ENCODE assay signal across 8 mouse cellular contexts in the genomic region with DNA sequence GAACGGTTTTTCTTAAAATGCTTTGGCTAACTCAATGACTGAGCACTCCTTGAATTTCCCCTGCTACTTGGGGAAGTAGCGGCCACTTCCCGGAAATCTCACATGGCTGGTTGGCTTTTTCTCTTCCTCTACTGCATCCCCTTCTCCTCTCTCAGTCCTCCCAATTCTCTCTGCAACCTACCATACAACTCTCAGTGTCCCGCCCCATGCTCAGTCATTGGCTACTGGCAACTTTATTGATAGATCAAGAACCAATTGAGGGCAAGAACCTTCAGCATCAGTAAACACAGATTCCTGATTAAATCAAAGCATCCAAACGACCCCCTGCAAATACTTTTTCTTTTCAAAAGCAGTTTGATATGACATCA. TPM values are rescaled to one million over a fixed set of nuclear protein-coding genes. Genes with fewer than 3 reads are reported as not detected.
DNase-seq lines count a peak whose midpoint lies in the region; ATAC-seq lines count a peak whose summit lies in the region.

No protein-coding gene starts in this region.

- no peaks in the 10 kb centered on the region for H3K27me3 ChIP-seq in embryonic facial prominence, embryonic 13.5 days
- no peaks in the 10 kb centered on the region for H3K27me3 ChIP-seq in intestine, embryonic 14.5 days (replicated peaks; ENCODE audit: control insufficient read depth, insufficient read depth, low read length)
- H3K27me3 ChIP-seq in liver, embryonic 13.5 days, result no peaks in the 10 kb centered on the region
- H3K27me3 ChIP-seq in stomach, embryonic 15.5 days (replicated peaks), result no peaks in the 10 kb centered on the region

- H3K4me1 ChIP-seq in embryonic facial prominence, embryonic 13.5 days, result peaks cover 30% of the 10 kb centered on the region
- H3K4me1 ChIP-seq in intestine, embryonic 14.5 days (replicated peaks; ENCODE audit: control insufficient read depth, insufficient read depth, low read length), result peaks cover 13% of the 10 kb centered on the region
- H3K4me1 ChIP-seq in liver, embryonic 13.5 days (replicated peaks), result peaks cover 42% of the 10 kb centered on the region
- H3K4me1 ChIP-seq in stomach, embryonic 15.5 days, result peaks cover 12% of the 10 kb centered on the region

- H3K9me3 ChIP-seq in embryonic facial prominence, embryonic 13.5 days, result no peaks in the 10 kb centered on the region
- no peaks in the 10 kb centered on the region for H3K9me3 ChIP-seq in intestine, embryonic 14.5 days (ENCODE audit: control insufficient read depth, low read length)
- H3K9me3 ChIP-seq in liver, embryonic 13.5 days (replicated peaks), result 0 out of 2 replicates have a peak, but pooled peaks cover 2% of the 10 kb centered on the region
- no peaks in the 10 kb centered on the region for H3K9me3 ChIP-seq in stomach, embryonic 15.5 days

- peak; percentile 49 to 63 for DNase-seq in frontal cortex, postnatal 36 days (ENCODE audit: low spot score in 2 of 2)
- no peak for DNase-seq in frontal cortex, postnatal 14 days (ENCODE audit: low spot score in 2 of 2)
- DNase-seq in ES-CJ7 (ENCODE audit: low read depth, low spot score) (peak; percentile 75), adipocyte (ENCODE audit: low spot score) (no peak)
- peak; percentile 63 for DNase-seq in intestine, embryonic 14.5 days (ENCODE audit: low spot score)
- DNase-seq in liver, embryonic 13.5 days, result no peak

- ATAC-seq in embryonic facial prominence, embryonic 13.5 days (ENCODE audit: insufficient number of reproducible peaks, insufficient read depth, low FRiP score, low TSS enrichment, low read depth), result no peak
- ATAC-seq in intestine, embryonic 14.5 days (replicated peaks; ENCODE audit: low FRiP score, low TSS enrichment, low read depth), result no peak
- no peak for ATAC-seq in liver, embryonic 13.5 days (ENCODE audit: low read depth)
- no peak for ATAC-seq in stomach, embryonic 15.5 days (ENCODE audit: insufficient read depth, low FRiP score, low read depth)

- H3K9ac ChIP-seq in embryonic facial prominence, embryonic 13.5 days, result peak overlapping the region; percentile 63
- H3K9ac ChIP-seq in intestine, embryonic 14.5 days (ENCODE audit: low read length), result no peak overlapping the region
- no peak overlapping the region; the same call in 1 of the 2 replicates for H3K9ac ChIP-seq in liver, embryonic 13.5 days
- no peak overlapping the region for H3K9ac ChIP-seq in stomach, embryonic 15.5 days

- no peaks in the 10 kb centered on the region for H3K36me3 ChIP-seq in embryonic facial prominence, embryonic 13.5 days
- H3K36me3 ChIP-seq in intestine, embryonic 14.5 days (ENCODE audit: control insufficient read depth, insufficient read depth, low read length), result no peaks in the 10 kb centered on the region
- no peaks in the 10 kb centered on the region for H3K36me3 ChIP-seq in liver, embryonic 13.5 days
- H3K36me3 ChIP-seq in stomach, embryonic 15.5 days, result no peaks in the 10 kb centered on the region

- no peak overlapping the region for H3K27ac ChIP-seq in embryonic facial prominence, embryonic 13.5 days
- no peak overlapping the region for H3K27ac ChIP-seq in intestine, embryonic 14.5 days (ENCODE audit: low read depth)
- no peak overlapping the region for H3K27ac ChIP-seq in liver, embryonic 13.5 days
- no peak overlapping the region for H3K27ac ChIP-seq in stomach, embryonic 15.5 days

- WGBS in embryonic facial prominence, embryonic 13.5 days, result 6% methylated on average over 5 of the region's 5 CpGs
- WGBS in intestine, embryonic 14.5 days, result 7% methylated on average over 5 of the region's 5 CpGs
- WGBS in liver, embryonic 13.5 days (ENCODE audit: insufficient replicate concordance), result 8% methylated on average over 5 of the region's 5 CpGs
- 12% methylated on average over 5 of the region's 5 CpGs for WGBS in stomach, embryonic 15.5 days

- peak overlapping the region; percentile 67 for H3K4me2 ChIP-seq in embryonic facial prominence, embryonic 13.5 days
- H3K4me2 ChIP-seq in intestine, embryonic 14.5 days (ENCODE audit: low read length), result peak overlapping the region; percentile 49
- peak overlapping the region; percentile 50 for H3K4me2 ChIP-seq in liver, embryonic 13.5 days
- peak overlapping the region; percentile 53 for H3K4me2 ChIP-seq in stomach, embryonic 15.5 days

- H3K4me3 ChIP-seq in embryonic facial prominence, embryonic 13.5 days, result peak overlapping the region; percentile 47
- peak overlapping the region; percentile 22 for H3K4me3 ChIP-seq in intestine, embryonic 14.5 days (ENCODE audit: low read depth, low read length)
- peak overlapping the region; percentile 36 for H3K4me3 ChIP-seq in liver, embryonic 13.5 days (replicated peaks)
- peak overlapping the region; percentile 31 for H3K4me3 ChIP-seq in stomach, embryonic 15.5 days (replicated peaks)

RNA-seq across cellular contexts. Expression of a gene that starts 3.2 kb away (rescaled TPM):
- polyA plus RNA-seq in embryonic facial prominence, embryonic 13.5 days (2015; fragmentation: Nextera tagmentation; extraction: Ambion mirVana), result 14.0 and 16.4 TPM in 2 replicates
- polyA plus RNA-seq in intestine, embryonic 14.5 days (2014; fragmentation: Nextera tagmentation; extraction: Ambion mirVana), result 26.5 and 29.1 TPM in 2 replicates
- polyA plus RNA-seq in liver, embryonic 13.5 days (2015; fragmentation: Nextera tagmentation; extraction: Ambion mirVana), result 3.2 and 3.6 TPM in 2 replicates
- 19.1 and 24.4 TPM in 2 replicates for polyA plus RNA-seq in stomach, embryonic 15.5 days (2015; fragmentation: Nextera tagmentation; extraction: Ambion mirVana)

RNA-seq across cellular contexts. Expression of a gene that starts 47.8 kb away (rescaled TPM):
- polyA plus RNA-seq in embryonic facial prominence, embryonic 13.5 days (2015; fragmentation: Nextera tagmentation; extraction: Ambion mirVana), result 37.5 and 41.0 TPM in 2 replicates
- 21.1 and 24.0 TPM in 2 replicates for polyA plus RNA-seq in intestine, embryonic 14.5 days (2014; fragmentation: Nextera tagmentation; extraction: Ambion mirVana)
- polyA plus RNA-seq in liver, embryonic 13.5 days (2015; fragmentation: Nextera tagmentation; extraction: Ambion mirVana), result 6.6 and 7.9 TPM in 2 replicates
- polyA plus RNA-seq in stomach, embryonic 15.5 days (2015; fragmentation: Nextera tagmentation; extraction: Ambion mirVana), result 19.9 and 21.0 TPM in 2 replicates

Comparison
In these comparisons a context has a peak if more than half of its experiments do, and no peak if none do; other contexts are left out.
1. DNase-seq: peak in frontal cortex, postnatal 36 days (2 of 2), ES-CJ7 (single experiment) and intestine, embryonic 14.5 days (single experiment); none in frontal cortex, postnatal 14 days (0 of 2), liver, embryonic 13.5 days (single experiment) and adipocyte (single experiment).
2. Peak in every context shown above with its lines, with median percentiles within 50 percentile points of each other: H3K4me2 ChIP-seq and H3K4me3 ChIP-seq.